Mouse (Mus musculus) thymus, adult 2 months (tissue): ENCODE data around the gene Pde4a. TPM values are rescaled to one million over a fixed set of nuclear protein-coding genes. Genes with fewer than 3 reads are reported as not detected.

Experiments
- DNase-seq: peaks from one replicate; pipeline ENCODE4 v3.0.0; 2021
- H3K27ac ChIP-seq: fragments of 200-500 bp; 2 replicates; pipeline ENCODE4 v1.5.1; 2012; ENCODE audit warnings: low read length, control low read depth; ENCODE audit not compliant: control insufficient read depth, insufficient read depth
- H3K27me3 ChIP-seq: fragments of 200-500 bp; 2 replicates; pipeline ENCODE4 v1.6.1; 2012; ENCODE audit warnings: mild to moderate bottlenecking, low read length, moderate library complexity, mixed read lengths; ENCODE audit not compliant: control insufficient read depth, insufficient read depth
- H3K36me3 ChIP-seq: fragments of 200-500 bp; 2 replicates; pipeline ENCODE4 v1.6.1; 2012; ENCODE audit warnings: mild to moderate bottlenecking, low read length, moderate library complexity; ENCODE audit not compliant: control insufficient read depth, insufficient read depth
- H3K4me1 ChIP-seq: fragments of 200-500 bp; replicated peaks from 2 replicates; pipeline ENCODE4 v1.6.1; 2012; ENCODE audit warnings: low read length; ENCODE audit not compliant: control insufficient read depth, insufficient read depth
- H3K4me3 ChIP-seq: fragments of 200-500 bp; 2 replicates; pipeline ENCODE4 v1.5.1; 2012; ENCODE audit warnings: mild to moderate bottlenecking, low read length, control low read depth, moderate library complexity; ENCODE audit not compliant: control insufficient read depth, insufficient read depth
- CTCF ChIP-seq: fragments of 200-500 bp; IDR thresholded peaks from 2 replicates; pipeline ENCODE4 v1.5.1; 2012; ENCODE audit warnings: mild to moderate bottlenecking, control low read depth, low read length, moderate library complexity, borderline replicate concordance; ENCODE audit not compliant: control insufficient read depth, poor library complexity, insufficient read depth; ENCODE audit errors: extremely low read depth
- POLR2A ChIP-seq: fragments of 200-500 bp; IDR thresholded peaks from 2 replicates; pipeline ENCODE4 v1.6.1; 2012; ENCODE audit warnings: mild to moderate bottlenecking, low read length, control low read depth, moderate library complexity; ENCODE audit not compliant: control insufficient read depth, poor library complexity, insufficient read depth; ENCODE audit errors: extremely low read depth
- WGBS: fragments of 180-500 bp; shearing (Covaris S2); methylation state at CpG from one replicate; pipeline ENCODE4 v1.1.7; 2018; 5-methylcytosine and 5-hydroxymethylcytosine counted together
- polyA plus RNA-seq: library from polyadenylated mRNA; depleted of rRNA; stranded (reverse); fragments of >200 nt; gene quantifications from 2 replicates; pipeline ENCODE4 v1.2.3, GENCODE M21; 2012

Pde4a gene
- polyA plus RNA-seq, 1 experiment = 6.8 TPM

GRCm38 (mm10) chr9:21238733-21239464, 73.4 kb downstream of the Pde4a start, which contains the start of gene Keap1:
TSS of gene Keap1 (minus strand) at chr9:21239361.
- peak within 1 kb of the TSS; percentile 62 for H3K27ac ChIP-seq
- WGBS = 1% methylated on average over 85 of the region's 90 CpGs
- TF ChIP-seq POLR2A (peak; percentile 63; the same call in 1 of the 2 replicates), CTCF (no peak)
- peaks cover 26% of the 10 kb centered on the region for H3K4me1 ChIP-seq
- no peaks in the 10 kb centered on the region; the same call in 1 of the 2 replicates for H3K27me3 ChIP-seq
- DNase-seq = peak; percentile 90
- H3K36me3 ChIP-seq = no peaks in the 10 kb centered on the region
- peak within 1 kb of the TSS; percentile 69 for H3K4me3 ChIP-seq

- H3K27ac ChIP-seq = peak overlapping the region; percentile 50
- H3K27me3 ChIP-seq = no peaks in the 10 kb centered on the region; the same call in 1 of the 2 replicates
- H3K4me3 ChIP-seq = peak overlapping the region; percentile 69
- TF ChIP-seq CTCF = no peak
- no peak for TF ChIP-seq POLR2A
- WGBS = 33% methylated on average over 4 of the region's 4 CpGs
- DNase-seq = no peak
- peaks cover 32% of the 10 kb centered on the region for H3K4me1 ChIP-seq
- no peaks in the 10 kb centered on the region for H3K36me3 ChIP-seq
Measured at GRCm38 (mm10) chr9:21239465-21239848, 73.9 kb downstream of the Pde4a start.

GRCm38 (mm10) chr9:21241343-21241742, 75.8 kb downstream of the Pde4a start:
- TF ChIP-seq CTCF (peak; percentile 82; the same call in 1 of the 2 replicates), POLR2A (no peak)
- H3K4me1 ChIP-seq = peaks cover 24% of the 10 kb centered on the region
- no peak overlapping the region for H3K27ac ChIP-seq
- peak; percentile 89 for DNase-seq
- H3K4me3 ChIP-seq = no peak overlapping the region
- H3K27me3 ChIP-seq = no peaks in the 10 kb centered on the region; the same call in 1 of the 2 replicates
- no peaks in the 10 kb centered on the region for H3K36me3 ChIP-seq
- WGBS = 5% methylated on average over 11 of the region's 11 CpGs

- Histone ChIP-seq H3K27ac (no peak overlapping the region), H3K4me3 (no peak overlapping the region), H3K36me3 (no peaks in the 10 kb centered on the region), H3K4me1 (peaks cover 15% of the 10 kb centered on the region), H3K27me3 (peaks cover 15% of the 10 kb centered on the region; the same call in 1 of the 2 replicates)
- no peak for DNase-seq
- 20% methylated on average over 42 of the region's 42 CpGs for WGBS
- TF ChIP-seq CTCF (no peak), POLR2A (no peak)
Measured at GRCm38 (mm10) chr9:21243826-21244427, 78.4 kb downstream of the Pde4a start.

- no peak overlapping the region for H3K4me3 ChIP-seq
- H3K27ac ChIP-seq = no peak overlapping the region
- no peak for TF ChIP-seq POLR2A
- no peak for DNase-seq
- WGBS = 2% methylated on average over 72 of the region's 72 CpGs
- H3K27me3 ChIP-seq = peaks cover 19% of the 10 kb centered on the region; the same call in 1 of the 2 replicates
- H3K4me1 ChIP-seq = peaks cover 15% of the 10 kb centered on the region
- H3K36me3 ChIP-seq = no peaks in the 10 kb centered on the region
Measured at GRCm38 (mm10) chr9:21244428-21245112, 79.1 kb downstream of the Pde4a start.

- 10% methylated on average over 16 of the region's 16 CpGs for WGBS
- Histone ChIP-seq H3K36me3 (no peaks in the 10 kb centered on the region), H3K4me3 (no peak overlapping the region), H3K27ac (no peak overlapping the region), H3K4me1 (peaks cover 15% of the 10 kb centered on the region), H3K27me3 (peaks cover 22% of the 10 kb centered on the region; the same call in 1 of the 2 replicates)
- no peak for DNase-seq
- TF ChIP-seq CTCF (no peak), POLR2A (no peak)
Measured at GRCm38 (mm10) chr9:21245113-21245487, 79.6 kb downstream of the Pde4a start.
